Mouse (Mus musculus): ENCODE data around the gene Tbkbp1.
A peak's percentile ranks its signal among the peaks of the same experiment; 100 is the strongest.

Tbkbp1 gene

GRCm38 (mm10) chr11:97152662-97153287, 1.5 kb upstream of the Tbkbp1 start:
- DNase-seq, result peak in 1 of 2 experiments; percentile 24

GRCm38 (mm10) chr11:97152023-97152426, 730 bp upstream of the Tbkbp1 start:
- peak; percentile 56 to 58 for DNase-seq

DNA sequence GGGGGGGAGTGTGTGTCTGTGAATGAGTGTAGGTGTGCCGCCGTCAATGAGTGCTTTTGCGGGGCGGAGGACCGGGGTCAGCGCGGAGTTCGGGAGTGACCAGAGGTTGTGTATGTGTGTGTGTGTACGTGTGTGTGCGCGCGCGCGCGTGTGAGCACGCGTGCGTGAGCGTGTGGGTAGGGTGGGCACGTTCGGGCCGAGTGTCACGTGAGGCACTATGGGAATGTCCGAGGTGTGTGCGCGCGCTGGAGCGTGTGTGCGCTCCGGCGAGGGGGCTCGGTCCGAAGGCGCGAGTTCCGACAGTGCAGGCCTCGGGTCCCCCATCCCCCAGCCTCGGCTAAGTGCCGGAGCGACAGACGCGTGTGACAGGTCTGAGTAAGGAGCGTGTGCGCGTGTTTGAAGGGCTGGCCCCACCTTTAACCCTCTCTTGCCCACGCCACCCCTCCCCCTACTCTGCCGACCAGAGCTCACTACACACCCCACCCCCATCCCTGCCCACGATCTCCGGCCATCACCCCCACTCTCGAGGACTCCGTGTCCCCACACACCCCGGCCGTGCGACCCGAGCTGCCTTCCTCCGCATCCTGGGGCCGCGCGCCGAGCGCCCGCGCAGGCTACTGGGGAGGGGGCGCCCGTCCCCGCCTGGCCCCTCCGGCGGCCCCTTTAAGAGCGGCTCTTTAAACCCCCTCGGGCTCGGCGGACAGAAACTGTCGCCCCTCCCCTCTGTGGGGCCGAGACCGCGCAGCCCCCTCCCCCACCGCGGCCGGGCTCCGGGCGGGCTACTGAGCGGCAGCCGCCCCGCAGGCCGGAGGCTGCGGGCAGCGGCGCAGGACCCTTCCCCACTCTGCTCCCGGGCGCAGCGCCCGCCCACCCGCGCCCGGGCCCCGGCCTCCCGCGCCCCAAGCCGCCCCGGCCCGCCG, 624 bp downstream of the Tbkbp1 start:
- DNase-seq, result peak; percentile 72 to 89

- peak; percentile 90 to 95 for DNase-seq
Observed at GRCm38 (mm10) chr11:97149995-97150410, 1.3 kb downstream of the Tbkbp1 start.

- peak in 1 of 2 experiments; percentile 23 for DNase-seq
Observed at GRCm38 (mm10) chr11:97149026-97149425, 2.3 kb downstream of the Tbkbp1 start.

DNA sequence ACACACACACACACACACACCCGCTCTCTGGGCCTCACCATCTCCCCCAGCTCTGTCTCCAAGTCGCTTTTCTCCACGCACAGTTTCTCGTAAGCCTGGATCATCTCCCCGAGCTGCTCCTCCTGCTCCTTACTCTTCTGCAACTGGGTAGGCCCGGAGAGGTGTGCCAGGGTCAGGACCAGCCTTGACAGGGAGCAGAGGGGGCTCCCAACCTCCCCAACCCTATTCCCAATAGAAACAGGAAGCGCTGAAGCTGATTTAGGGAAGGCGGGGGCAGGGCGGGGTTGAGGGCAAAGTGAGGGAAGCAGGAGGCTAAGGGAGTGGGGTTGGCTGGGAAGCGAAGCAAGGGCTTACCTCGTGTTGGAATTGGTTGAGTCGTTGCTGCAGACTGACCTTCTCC, 2.7 kb downstream of the Tbkbp1 start:
- peak in 1 of 2 experiments; percentile 25 for DNase-seq

DNA sequence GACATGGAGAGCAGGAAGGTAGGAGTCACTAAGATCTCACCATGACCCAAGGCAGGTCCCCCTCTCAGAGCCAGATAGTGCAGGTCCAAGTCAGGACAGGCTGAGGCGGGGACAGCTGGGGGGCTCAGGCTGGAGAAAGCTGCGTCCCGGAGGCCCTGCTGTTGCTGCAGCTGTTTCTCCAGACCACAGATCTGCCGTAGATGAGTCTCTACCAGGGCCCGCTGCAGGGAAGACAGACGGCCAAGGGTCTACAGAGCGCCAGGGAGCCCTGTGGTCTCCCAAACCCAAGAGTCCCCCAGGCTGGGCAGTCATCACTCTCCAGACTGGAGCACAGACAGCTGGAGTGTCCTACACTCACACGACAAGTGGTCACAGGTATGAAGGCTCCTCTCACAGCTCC, 4.0 kb downstream of the Tbkbp1 start:
- DNase-seq, result peak in 1 of 2 experiments; percentile 20

DNA sequence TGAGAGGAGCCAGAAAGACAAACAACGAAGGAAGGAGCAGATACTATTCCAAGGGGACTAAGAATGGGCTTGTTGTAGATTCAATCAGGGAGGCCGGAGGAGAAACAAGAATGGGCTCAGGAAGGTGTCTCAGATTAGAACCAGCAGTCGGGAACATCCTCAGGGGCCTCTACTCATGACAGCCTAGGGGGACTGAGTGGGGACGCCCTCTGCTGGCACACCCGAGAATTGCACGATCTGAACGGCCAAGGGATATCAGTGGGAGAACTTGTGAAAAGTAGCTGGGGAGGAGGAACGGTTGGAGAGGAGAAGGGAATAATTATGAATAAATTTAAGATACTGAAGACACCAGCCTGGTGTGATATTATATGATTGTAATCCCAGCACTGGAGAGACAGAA, 4.6 kb downstream of the Tbkbp1 start:
- DNase-seq, result peak; percentile 79 to 87

DNA sequence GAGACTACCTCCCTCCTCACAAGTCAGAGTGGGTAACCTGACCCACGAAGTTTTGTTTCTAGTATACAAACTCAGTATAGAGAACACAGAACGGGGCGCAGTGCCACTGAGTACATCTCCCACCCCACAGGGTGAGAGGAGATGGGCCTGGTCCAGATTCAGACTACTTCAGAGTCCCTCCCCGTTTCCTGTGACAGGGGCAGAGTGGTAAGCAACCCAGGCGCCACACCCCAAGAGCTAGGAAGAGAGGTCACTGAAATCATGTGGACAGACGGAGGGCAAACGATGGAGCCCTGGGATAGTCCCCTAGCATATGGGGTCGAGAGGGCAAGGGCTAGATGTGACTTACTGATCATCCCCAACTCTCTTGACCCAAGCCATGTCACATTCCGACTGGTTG, 5.3 kb downstream of the Tbkbp1 start:
- peak in 1 of 2 experiments; percentile 21 for DNase-seq

DNA sequence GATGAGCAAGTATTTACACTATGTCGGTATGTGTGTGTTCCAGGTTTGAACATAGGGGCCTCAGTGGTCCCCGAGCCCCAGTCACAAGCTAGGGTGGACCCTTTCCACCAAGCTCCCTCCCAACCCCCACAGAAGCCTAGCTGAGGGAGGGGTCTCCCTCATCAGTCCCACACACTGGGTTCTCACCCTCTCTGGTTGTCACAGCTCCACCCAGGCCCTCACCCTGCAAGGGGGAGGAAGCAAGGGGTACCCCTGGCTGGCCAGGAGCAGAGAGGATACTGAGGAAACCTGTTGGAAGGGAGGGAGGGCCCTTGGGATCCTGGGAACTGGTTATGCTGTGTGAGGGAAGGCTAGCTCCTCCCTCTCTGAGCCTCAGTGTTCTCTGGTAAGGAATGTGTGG, 6.0 kb downstream of the Tbkbp1 start:
- no peak for DNase-seq

- DNase-seq, result peak in 1 of 2 experiments; percentile 21
Observed at GRCm38 (mm10) chr11:97143196-97143900, 7.9 kb downstream of the Tbkbp1 start.

GRCm38 (mm10) chr11:97142159-97142608, 9.1 kb downstream of the Tbkbp1 start:
- DNase-seq, result peak; percentile 66 to 71

- DNase-seq, result no peak
Observed at GRCm38 (mm10) chr11:97140811-97141210, 10.5 kb downstream of the Tbkbp1 start.

- peak in 1 of 2 experiments; percentile 24 for DNase-seq
Observed at GRCm38 (mm10) chr11:97139256-97139655, 12.0 kb downstream of the Tbkbp1 start.

GRCm38 (mm10) chr11:97138554-97139226, 12.6 kb downstream of the Tbkbp1 start:
- DNase-seq, result peak in 1 of 2 experiments; percentile 53

DNA sequence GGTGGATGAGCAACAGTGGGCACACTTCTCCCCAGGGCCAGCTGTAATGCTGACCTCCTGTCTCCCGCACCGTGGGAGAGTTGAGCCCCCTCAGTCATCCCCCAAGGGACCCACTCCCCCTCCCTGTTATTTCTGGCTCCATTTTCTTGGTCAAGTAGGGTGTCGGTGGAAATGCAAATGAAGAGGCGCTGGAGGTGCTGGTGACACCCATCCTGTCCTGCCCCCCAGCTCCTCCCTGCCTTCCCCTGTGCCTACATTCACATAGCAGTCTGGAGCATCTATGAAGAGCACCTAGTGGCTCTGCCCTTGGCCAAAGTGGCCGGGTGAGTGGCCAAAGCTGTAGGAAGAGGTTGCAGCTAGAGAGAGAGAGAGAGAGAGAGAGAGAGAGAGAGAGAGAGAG, 18.0 kb downstream of the Tbkbp1 start:
- peak in 1 of 2 experiments; percentile 20 for DNase-seq

GRCm38 (mm10) chr11:97132185-97132584, 19.1 kb downstream of the Tbkbp1 start:
- DNase-seq, result no peak

GRCm38 (mm10) chr11:97131683-97132082, 19.6 kb downstream of the Tbkbp1 start:
- no peak for DNase-seq

DNA sequence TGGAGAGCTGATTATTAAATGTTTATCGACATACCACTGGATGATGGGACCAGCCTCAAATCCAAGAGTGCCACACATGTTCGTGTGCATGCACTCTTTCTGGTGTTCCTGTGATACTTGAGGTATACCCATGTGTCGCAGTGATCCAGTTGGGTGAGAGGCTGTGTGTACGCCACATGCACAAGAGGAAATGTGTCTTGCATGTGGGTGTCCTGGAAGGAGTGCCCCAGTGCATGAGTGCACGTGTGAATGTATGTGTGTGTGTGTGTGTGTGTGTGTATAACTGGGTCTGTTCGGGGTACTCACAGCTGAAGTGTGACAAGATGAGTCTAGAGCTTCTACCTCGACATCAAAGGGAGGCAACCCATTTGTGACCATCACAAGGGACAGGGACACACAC, 21.0 kb downstream of the Tbkbp1 start:
- DNase-seq, result no peak

DNA sequence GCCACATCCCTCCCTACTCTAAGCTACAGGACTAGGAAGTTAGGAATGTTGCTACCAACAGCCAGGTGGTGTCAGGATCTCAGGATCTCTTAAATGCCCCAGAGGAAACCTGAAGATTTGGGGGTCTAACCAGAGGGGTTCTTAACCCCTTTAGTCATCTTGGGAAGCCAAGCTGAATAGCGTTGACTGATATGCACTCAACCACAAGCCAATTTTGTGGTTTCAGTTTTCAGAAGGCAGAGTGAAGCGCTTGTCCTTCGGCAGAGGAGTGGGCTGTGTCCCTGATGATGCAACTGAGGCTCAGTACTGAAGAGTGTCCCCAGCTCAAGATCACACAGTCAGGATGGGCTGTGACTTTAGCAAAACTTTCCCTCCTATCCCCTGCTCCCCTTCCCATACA, 22.3 kb downstream of the Tbkbp1 start:
- no peak for DNase-seq

- DNase-seq, result peak in 1 of 2 experiments; percentile 19
Observed at GRCm38 (mm10) chr11:97127470-97128223, 23.6 kb downstream of the Tbkbp1 start.

All from lung, postnatal 4 days (tissue).